Mouse (Mus musculus): Measurements from ENCODE around the gene Dcxr.
"Not testable (repeated sequence)": the region's sequence is repeated elsewhere in the genome, so short reads cannot be mapped to it uniquely, and the experiment has no call there.

Dcxr gene

DNA sequence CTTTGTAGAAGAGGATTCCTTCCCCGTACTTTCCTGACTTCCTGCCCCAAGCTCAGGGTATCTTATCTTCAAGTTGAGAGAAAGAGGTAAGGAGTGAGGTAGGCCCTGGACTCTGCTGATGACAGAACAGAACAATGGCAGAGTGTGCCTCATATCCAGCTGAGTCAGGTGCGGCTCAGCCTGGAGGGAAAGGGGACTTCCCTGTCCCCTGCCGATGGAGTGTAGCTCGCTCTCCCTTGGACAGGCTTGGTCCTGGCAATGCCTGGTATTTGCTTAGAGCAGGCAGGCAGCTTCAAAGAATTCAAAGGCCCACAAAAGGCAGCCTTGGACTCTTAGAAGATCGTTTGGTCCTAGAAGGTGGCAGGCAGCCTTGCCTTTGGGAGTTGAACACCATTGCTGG is 21.0 kb downstream of the Dcxr start:
- DNase-seq, result no peak

DNA sequence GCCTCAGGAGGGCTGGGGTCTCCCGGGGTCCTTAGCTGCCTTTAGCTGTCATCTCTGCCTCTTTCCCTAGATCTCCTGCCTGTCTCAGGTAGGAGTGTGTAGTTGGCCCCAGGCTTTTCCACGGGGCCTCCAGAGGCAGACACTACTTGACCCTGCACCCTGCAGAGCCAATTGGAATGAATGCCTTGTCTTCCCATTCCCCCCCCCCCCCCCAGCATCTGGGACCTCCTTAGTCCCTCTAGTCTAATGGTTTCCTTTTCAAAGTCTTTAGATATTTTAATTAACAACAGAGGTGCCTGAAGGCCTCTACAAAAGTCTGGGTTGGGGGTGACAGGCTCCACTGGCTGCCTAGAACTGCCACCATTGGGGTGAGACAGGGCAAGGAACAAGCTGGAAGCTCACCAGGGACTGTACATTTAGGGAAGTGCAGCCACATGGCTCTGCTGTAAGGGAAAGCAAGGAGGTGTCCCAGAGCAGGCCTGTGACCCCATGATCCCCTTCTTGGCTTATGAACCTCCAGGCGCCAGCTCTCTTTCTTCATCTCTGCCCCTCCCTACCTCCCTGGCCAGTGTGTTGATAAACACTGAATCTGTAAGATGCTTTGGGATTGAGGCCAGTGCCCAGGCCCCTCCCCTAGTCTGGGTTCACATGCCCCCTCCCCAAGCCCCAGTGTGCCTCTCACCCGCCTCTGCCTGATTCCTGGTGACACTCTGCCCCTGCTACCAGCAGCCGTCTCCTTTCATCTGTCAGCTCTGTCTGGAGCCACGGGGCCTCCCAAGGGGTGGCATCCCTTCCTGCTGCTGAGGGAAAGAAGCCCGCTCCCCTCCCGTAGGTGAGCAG is 22.4 kb downstream of the Dcxr start:
- no peak for DNase-seq

DNA sequence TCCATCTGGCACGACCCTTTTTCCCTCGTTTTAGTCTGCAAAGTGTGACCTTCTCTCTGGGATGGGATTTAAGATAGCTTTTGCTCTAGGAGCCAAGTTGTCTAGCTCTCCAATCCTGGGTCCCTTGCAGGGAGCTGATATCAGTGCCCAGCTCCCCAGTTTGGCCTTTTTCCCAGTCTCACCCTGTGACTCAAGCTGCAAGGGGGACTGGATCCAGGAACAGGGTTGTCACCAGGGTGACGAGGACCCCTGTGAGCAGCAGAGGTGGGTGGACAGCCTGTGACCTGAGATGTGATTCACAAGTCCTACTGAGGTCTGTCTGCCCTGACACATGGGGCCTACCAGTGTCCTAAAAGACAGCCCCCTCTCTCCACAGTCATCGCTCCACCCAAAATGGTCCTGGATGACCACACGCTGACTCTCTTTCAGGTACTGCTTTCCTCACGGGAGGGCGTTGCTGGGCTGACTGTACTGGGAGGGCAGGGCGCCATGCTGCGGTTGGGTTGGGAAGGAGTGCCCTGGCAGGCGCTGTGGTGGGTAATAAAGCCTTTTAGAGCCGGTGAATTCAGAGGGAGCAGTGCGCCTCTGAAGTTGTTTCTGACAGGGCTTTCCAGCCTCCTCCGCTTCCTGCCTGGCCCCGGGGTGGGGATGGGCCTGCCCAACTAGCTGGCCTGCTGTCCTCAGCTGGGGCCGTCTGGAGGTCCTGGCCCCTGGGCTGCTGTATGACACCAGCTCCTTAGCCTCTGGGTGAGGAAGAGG is 23.2 kb downstream of the Dcxr start:
- no peak for DNase-seq

DNA sequence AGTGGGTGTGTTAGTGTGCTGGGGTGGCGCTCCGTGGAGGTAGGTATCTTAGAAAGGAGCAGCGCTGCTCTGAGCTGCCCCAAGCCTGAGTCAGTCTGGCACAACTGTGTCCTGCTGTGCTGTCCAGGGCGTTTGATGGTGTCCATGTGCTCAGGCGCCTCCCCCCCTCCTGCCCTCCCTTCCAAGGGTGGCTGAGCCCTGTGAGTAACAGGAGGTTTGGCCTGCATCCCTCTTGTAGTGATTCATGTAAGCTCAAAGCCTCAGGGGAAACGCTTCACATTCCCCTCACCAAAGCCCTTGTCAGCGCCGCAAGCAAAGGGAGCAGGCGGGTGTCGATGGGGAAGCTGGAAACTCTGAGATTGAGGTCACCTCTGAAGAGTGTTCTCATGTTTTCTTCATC is 29.3 kb downstream of the Dcxr start:
- DNase-seq, result no peak

DNA sequence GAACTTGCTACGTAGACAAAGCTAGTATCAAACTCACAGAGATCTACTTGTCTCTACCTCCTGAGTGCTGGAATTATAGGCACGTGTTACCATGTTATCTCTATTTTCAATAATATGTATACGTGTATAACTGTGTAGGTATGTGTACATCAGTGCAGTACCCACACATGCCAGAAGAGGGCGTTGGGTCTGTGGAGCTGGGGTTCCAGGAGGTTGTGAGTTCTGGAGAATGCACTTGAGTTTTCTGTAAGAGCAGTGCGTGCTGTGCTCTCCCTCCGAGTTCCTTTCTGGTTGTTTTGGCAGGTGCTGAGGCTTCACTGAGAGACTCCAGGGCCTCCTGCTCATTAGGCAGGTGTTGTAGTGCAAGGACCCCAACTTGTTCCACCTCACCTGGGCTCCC is 30.5 kb downstream of the Dcxr start:
- no peak for DNase-seq

DNA sequence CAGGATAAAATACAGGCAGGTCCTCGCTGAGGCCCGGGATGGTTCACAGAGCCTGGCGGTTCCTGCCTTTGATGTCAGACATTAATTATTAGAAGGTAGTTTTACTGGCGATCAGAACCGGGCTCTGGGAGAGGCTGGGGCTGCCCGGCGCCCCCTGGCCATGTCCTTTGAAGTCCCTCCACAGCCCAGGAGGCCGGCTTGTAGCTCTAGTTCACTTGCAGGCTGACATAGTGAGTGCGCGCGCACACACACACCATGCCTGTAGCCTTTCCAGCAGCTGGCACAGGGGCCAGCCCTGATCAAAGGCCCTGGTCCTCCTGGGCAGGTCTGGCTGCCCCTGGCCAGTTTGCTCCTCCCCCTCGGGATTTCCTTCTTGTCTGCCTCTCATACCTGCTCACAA is 31.4 kb downstream of the Dcxr start:
- no peak for DNase-seq

DNA sequence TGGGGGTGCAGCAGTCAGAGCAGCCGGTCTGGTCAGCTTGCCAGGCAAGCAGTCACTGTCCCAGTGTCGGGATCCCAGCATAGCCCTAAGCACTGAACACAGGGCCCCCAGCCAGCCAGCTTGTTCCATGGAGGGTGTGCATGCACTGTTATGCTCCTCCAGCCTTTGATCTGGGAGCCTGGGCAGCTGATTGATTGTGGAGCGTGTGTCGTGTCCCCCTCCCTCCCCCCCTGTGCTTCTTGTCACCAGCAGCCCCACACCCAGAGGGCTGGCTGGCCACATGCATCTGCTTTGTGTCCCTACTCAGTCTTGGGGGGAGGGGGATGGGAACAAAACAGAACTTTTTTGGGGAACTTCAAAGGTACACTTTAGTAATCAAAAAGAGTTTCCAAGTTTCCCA is 31.9 kb downstream of the Dcxr start:
- no peak for DNase-seq

DNA sequence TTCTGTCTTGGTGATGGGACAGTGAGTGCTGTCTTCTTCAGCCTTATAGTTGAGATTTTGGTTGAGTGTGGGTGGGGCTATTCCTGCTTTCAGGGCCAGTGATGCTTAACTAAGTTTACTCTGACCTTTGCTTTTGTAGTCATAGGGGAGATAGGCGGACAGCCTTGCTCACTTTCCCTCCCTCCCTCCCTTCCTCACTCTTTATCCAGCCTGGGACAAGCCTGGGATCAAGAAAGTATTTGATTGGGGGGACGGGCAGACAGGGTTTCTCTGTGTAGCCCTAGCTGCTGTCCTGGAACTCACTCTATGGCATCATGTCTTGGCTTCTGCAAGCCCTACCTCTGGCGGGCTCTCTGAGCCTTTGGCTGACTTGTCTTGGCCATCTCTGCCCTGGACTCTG is 33.6 kb downstream of the Dcxr start:
- DNase-seq, result no peak

DNA sequence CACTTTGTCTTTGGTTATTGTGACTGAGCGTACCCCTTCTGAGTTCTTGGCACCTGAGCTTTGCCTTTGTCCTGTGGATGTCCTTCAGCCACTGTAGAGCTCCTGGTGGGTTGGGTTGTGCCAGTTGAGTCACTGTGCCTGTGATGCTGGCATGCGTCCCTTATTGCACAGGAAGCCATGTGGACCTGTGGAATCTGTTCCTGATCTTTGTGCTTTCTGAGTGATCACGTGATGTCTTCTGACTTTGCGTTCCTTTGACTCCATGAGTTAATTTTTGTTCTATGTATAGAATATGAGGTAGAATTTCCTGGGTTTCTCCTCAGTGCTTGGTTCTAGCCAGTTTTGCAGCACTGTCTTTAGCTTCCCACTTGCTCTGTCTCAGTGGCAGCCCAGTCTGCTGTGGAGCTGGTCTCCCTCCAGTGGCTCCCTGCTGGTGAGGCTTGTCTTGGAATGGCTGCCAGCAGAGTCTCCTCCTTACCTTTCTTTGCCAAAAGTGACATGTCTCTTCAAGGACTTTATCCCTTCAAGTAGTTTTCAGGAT is 34.5 kb downstream of the Dcxr start:
- no peak for DNase-seq

DNA sequence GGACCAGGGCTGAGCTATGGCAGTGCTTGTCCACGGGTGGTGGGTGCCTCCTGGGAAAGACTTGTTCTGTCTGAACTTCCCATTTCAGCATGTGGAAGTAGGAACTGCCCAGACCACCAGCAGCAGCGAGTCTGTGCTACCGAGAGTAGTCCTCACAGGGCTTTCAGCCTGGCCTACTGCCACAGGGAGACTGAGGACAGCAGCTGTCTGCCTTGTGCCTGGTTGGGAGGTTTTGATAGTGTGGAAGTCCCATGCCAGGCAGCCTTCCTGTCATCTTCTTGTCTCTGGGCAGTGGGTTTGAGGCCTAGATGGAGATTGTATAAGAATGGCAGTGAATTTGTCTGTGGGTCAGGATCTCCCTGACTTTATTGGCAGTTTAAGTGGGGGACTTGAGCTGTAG is 37.7 kb downstream of the Dcxr start:
- DNase-seq, result no peak

DNA sequence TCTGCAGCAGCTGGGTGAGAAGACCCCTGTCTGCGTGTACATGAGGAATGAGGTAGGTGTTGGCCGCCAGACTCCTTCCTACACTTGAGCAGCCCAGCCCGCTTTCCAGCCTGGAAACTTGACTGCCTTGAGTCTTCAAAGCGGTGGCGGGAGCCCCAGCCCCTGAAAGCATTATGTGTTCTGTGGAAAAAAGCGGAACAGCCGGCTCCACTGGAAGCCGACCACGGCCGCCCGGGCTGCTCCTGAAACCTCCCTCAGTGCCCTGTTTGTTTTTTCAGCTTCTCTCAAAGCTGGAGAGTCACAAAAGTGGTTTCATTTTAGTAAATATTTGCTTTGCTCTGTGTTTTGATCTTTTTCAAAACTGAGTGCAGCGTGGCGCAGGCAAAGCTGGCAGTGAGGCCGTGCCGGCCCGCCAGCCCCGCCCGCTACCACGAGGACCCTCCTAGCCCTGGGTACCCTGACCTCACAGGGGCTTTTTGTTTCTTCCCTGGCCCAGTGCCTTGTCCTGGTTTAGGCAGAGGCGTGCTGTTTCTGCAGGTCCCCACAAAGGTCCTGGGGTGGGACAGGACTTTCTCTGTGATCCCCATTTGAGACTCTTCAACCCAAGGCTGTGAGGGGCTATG is 40.3 kb downstream of the Dcxr start:
- no peak for DNase-seq

DNA sequence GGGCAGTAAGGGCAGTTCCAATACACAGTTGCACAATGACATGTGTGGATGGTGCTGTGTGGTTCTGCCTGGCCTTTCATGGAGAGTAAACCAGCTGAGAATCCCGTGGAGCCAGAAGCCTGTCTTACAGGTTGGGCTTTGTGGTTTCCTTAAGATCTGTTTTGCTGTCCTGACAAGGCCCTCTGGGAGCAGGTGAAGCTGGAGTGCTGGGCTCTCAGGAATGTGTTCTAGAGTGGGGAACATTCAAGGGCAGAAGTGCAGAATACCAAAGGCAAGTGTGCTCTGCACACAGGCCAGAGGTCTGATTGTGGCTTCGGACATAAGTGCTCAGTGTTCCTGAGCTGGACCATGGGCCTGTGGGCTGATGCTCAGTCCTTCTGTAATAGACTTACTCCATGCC is 42.4 kb downstream of the Dcxr start:
- no peak for DNase-seq

DNA sequence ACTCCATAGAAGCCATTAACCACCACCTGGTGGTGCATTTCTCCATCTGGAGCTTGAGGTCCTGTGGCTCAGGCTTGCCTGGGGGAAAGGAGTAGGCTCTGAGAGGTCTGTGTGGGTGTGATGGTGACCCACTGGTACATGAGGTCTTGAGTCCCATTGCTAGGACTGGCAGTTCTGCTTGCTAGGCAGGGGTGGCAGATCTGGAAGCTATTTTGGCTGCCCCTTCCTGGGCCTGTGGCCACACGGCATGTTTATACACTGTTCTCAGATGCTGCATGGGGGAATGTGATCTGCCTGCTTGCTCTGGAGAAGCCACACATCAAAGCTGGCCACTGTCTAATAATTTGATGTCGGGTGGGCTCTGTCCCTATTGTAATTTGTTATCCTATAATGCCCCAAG is 43.0 kb downstream of the Dcxr start:
- no peak for DNase-seq

DNA sequence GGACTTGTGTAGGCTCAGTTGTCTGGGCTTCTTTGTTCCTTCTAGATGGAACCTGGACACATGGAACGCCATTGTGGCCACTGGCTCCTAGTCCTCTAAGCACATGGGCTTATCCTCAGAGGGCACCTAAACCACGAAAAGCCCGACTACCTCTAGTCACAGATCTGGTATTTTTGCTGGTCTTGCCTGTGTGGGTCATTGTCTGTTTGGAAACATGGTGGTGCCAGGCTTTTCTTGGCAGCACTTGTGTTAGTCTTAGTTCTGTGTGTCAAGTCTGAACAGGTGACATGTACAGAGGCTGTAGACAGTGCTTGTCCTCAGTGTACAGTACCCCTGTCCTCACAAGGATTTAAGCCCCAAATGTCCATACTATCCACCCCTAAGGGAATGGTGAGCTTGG is 43.5 kb downstream of the Dcxr start:
- DNase-seq, result no peak

DNA sequence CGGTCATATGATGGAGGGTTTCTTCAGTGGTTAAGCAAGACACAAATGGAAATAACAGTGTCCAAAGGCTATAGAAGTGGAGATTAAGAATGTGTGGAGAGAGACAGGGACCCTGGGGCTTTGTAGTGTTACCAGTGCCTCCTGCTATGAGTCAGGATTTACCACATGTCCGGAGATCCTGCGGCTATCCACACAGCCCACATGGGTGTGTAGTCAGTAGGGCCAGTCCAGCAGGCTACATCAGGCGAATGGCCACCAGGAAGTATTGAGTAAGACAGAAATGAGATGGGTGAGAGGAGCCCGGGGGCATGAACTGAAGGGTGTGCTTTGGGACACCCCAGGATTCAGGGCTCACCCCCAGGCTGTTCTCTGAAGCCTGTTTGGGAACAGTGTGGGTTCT is 44.4 kb downstream of the Dcxr start:
- DNase-seq, result no peak

DNA sequence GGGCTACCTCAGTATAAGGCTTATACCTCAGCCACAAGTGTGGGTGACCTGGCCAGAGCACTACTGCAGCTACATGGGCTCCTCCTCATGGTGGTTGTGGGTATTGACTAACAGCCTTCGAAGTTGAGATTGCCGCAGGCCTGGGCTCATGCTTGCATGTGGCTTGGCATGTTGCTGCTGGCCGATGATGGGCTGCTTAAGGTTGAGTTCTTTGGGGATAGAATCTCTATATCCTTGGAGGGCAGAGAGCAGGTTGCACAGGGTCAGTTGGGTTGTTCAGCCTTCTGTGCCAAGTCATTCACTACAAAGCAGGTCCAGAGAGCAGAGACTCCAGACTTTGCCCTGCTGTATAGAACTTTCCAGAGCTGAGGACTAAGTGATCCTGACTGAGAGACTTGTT is 47.2 kb downstream of the Dcxr start:
- DNase-seq, result no peak

DNA sequence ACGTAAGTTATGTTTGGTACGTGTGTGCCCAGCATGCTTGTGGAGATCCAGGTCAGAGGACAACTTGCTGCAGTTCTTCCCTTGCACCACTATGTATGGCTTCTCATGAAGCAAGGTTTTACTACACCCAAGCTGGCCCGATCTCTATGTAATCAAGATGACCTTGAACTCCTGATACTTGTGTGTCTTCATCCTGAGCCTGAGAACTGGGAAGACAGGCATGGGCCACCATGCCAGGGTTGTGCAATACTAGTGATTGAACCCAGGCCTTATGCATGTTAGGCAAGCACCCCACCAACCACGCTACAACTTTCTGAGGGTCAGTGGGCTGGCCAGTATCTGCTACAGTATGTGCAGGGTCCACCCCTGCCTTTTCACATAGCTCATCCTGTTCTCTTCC is 50.1 kb downstream of the Dcxr start:
- no peak for DNase-seq

DNA sequence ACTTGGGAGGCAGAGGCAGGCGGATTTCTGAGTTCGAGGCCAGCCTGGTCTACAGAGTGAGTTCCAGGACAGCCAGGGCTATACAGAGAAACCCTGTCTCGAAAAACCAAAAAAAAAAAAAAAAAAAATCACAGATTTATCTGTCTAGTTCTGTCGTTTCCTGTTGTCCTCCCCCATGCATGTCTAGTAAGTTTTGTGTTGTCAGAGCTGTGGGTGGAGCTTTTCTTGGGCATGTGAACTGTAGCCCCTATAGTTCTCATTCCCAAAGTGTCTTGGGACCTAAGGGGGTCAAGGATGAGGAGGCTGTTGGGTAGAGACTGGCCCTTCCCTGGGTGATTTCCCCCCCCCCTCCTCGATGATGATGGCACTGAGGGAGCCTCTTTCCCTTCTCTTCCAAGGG is 51.2 kb downstream of the Dcxr start:
- not testable (repeated sequence) for DNase-seq
